8 mouse cellular contexts compared by ENCODE assay signal in genomic region chr1:156781076-156781741, GRCm38 (mm10). TPM values are rescaled to one million over a fixed set of nuclear protein-coding genes. Genes with fewer than 3 reads are reported as not detected.
DNase-seq lines count a peak whose midpoint lies in the region; ATAC-seq lines count a peak whose summit lies in the region.

No protein-coding gene starts in this region.

- H3K9ac ChIP-seq in heart, embryonic 15.5 days: no peak overlapping the region
- H3K9ac ChIP-seq in limb, embryonic 12.5 days (replicated peaks): 0 out of 2 replicates have a peak overlapping the region, but pooled peaks have one; percentile 34
- H3K9ac ChIP-seq in neural tube, embryonic 15.5 days (replicated peaks): 0 out of 2 replicates have a peak overlapping the region, but pooled peaks have one; percentile 14

- peaks cover 84% of the 10 kb centered on the region for H3K27me3 ChIP-seq in forebrain, embryonic 10.5 days (ENCODE audit: poor library complexity, severe bottlenecking)
- no peaks in the 10 kb centered on the region for H3K27me3 ChIP-seq in heart, embryonic 15.5 days
- 0 out of 2 replicates have a peak, but pooled peaks cover 3% of the 10 kb centered on the region for H3K27me3 ChIP-seq in limb, embryonic 12.5 days
- H3K27me3 ChIP-seq in neural tube, embryonic 15.5 days (replicated peaks): no peaks in the 10 kb centered on the region

- H3K9me3 ChIP-seq in forebrain, embryonic 10.5 days: no peaks in the 10 kb centered on the region
- no peaks in the 10 kb centered on the region for H3K9me3 ChIP-seq in heart, embryonic 15.5 days (replicated peaks)
- H3K9me3 ChIP-seq in limb, embryonic 12.5 days: no peaks in the 10 kb centered on the region
- H3K9me3 ChIP-seq in neural tube, embryonic 15.5 days (replicated peaks): no peaks in the 10 kb centered on the region

- 34% methylated on average over 12 of the region's 12 CpGs for WGBS in forebrain, embryonic 10.5 days
- WGBS in heart, embryonic 15.5 days: 44% methylated on average over 12 of the region's 12 CpGs
- 4% methylated on average over 12 of the region's 12 CpGs for WGBS in limb, embryonic 12.5 days
- 8% methylated on average over 12 of the region's 12 CpGs for WGBS in neural tube, embryonic 15.5 days

- DNase-seq in layer of hippocampus, postnatal 10 days (ENCODE audit: low spot score in 2 of 2): peak; percentile 44 to 51
- DNase-seq in layer of hippocampus, adult 11-12 months (ENCODE audit: low spot score): no peak
- no peak for DNase-seq in forebrain, embryonic 10.5 days (ENCODE audit: extremely low spot score, low spot score)
- no peak for DNase-seq in c-Kit-positive CD71-positive TER-119-positive erythroid progenitor cells, embryonic 14.5 days (ENCODE audit: low spot score)
- DNase-seq in layer of hippocampus, postnatal 25 days (ENCODE audit: extremely low spot score in 1 of 2, low spot score in 1 of 2): no peak

- no peak; the same call in 1 of the 2 replicates for ATAC-seq in heart, embryonic 15.5 days (replicated peaks; ENCODE audit: insufficient number of reproducible peaks, insufficient read depth, low FRiP score, low read depth)
- ATAC-seq in limb, embryonic 12.5 days (ENCODE audit: insufficient number of reproducible peaks, insufficient read depth, low FRiP score, low TSS enrichment, low read depth): peak; percentile 53
- ATAC-seq in neural tube, embryonic 15.5 days (ENCODE audit: low FRiP score): peak; percentile 68; the same call in 1 of the 2 replicates

- H3K4me1 ChIP-seq in forebrain, embryonic 10.5 days: peaks cover 61% of the 10 kb centered on the region
- peaks cover 43% of the 10 kb centered on the region for H3K4me1 ChIP-seq in heart, embryonic 15.5 days (replicated peaks)
- H3K4me1 ChIP-seq in limb, embryonic 12.5 days (replicated peaks): peaks cover 58% of the 10 kb centered on the region
- peaks cover 46% of the 10 kb centered on the region for H3K4me1 ChIP-seq in neural tube, embryonic 15.5 days

- peak overlapping the region; percentile 53; the same call in 1 of the 2 replicates for H3K4me2 ChIP-seq in heart, embryonic 15.5 days
- H3K4me2 ChIP-seq in limb, embryonic 12.5 days: peak overlapping the region; percentile 26; the same call in 1 of the 2 replicates
- H3K4me2 ChIP-seq in neural tube, embryonic 15.5 days: 0 out of 2 replicates have a peak overlapping the region, but pooled peaks have one; percentile 6

- H3K36me3 ChIP-seq in forebrain, embryonic 10.5 days (replicated peaks): no peaks in the 10 kb centered on the region
- H3K36me3 ChIP-seq in heart, embryonic 15.5 days: no peaks in the 10 kb centered on the region
- no peaks in the 10 kb centered on the region for H3K36me3 ChIP-seq in limb, embryonic 12.5 days
- H3K36me3 ChIP-seq in neural tube, embryonic 15.5 days: no peaks in the 10 kb centered on the region

- no peak overlapping the region for H3K4me3 ChIP-seq in forebrain, embryonic 10.5 days
- no peak overlapping the region for H3K4me3 ChIP-seq in heart, embryonic 15.5 days
- no peak overlapping the region for H3K4me3 ChIP-seq in limb, embryonic 12.5 days (replicated peaks)
- no peak overlapping the region for H3K4me3 ChIP-seq in neural tube, embryonic 15.5 days (replicated peaks)

- H3K27ac ChIP-seq in forebrain, embryonic 10.5 days: peak overlapping the region; percentile 58
- H3K27ac ChIP-seq in heart, embryonic 15.5 days: peak overlapping the region; percentile 85
- H3K27ac ChIP-seq in limb, embryonic 12.5 days: peak overlapping the region; percentile 92
- peak overlapping the region; percentile 71 for H3K27ac ChIP-seq in neural tube, embryonic 15.5 days (replicated peaks)

RNA-seq across cellular contexts. Expression of gene Angptl1, which starts 57.2 kb away (rescaled TPM):
- total RNA-seq in layer of hippocampus, postnatal 10 days (2021): 1 to 10 TPM in 1 of 2 experiments, under 1 TPM in 1; 0.49 to 1.1 TPM
- polyA plus RNA-seq in forebrain, embryonic 10.5 days (2016; fragmentation: Nextera tagmentation; extraction: Ambion mirVana): 1.7 and 2.2 TPM in 2 replicates
- polyA plus RNA-seq in heart, embryonic 15.5 days (2015; fragmentation: Nextera tagmentation; extraction: Ambion mirVana): 4.1 and 6.9 TPM in 2 replicates
- 12.8 and 14.0 TPM in 2 replicates for polyA plus RNA-seq in limb, embryonic 12.5 days (2016; fragmentation: Nextera tagmentation; extraction: Ambion mirVana)
- polyA plus RNA-seq in neural tube, embryonic 15.5 days (2015; fragmentation: Nextera tagmentation; extraction: Ambion mirVana): 3.2 and 3.8 TPM in 2 replicates
- total RNA-seq in layer of hippocampus, postnatal 25 days (2021): 1 to 10 TPM; 1.1 to 1.4 TPM

Comparison
In these comparisons a context has a peak if more than half of its experiments do, and no peak if none do; other contexts are left out.
1. DNase-seq: peak in layer of hippocampus, postnatal 10 days (2 of 2); none in layer of hippocampus, adult 11-12 months (single experiment), forebrain, embryonic 10.5 days (single experiment), c-Kit-positive CD71-positive TER-119-positive erythroid progenitor cells, embryonic 14.5 days (single experiment) and layer of hippocampus, postnatal 25 days (0 of 2).
2. Peak in every context shown above with its lines, with median percentiles within 50 percentile points of each other: H3K27ac ChIP-seq and H3K4me2 ChIP-seq.